In the genomic region with DNA sequence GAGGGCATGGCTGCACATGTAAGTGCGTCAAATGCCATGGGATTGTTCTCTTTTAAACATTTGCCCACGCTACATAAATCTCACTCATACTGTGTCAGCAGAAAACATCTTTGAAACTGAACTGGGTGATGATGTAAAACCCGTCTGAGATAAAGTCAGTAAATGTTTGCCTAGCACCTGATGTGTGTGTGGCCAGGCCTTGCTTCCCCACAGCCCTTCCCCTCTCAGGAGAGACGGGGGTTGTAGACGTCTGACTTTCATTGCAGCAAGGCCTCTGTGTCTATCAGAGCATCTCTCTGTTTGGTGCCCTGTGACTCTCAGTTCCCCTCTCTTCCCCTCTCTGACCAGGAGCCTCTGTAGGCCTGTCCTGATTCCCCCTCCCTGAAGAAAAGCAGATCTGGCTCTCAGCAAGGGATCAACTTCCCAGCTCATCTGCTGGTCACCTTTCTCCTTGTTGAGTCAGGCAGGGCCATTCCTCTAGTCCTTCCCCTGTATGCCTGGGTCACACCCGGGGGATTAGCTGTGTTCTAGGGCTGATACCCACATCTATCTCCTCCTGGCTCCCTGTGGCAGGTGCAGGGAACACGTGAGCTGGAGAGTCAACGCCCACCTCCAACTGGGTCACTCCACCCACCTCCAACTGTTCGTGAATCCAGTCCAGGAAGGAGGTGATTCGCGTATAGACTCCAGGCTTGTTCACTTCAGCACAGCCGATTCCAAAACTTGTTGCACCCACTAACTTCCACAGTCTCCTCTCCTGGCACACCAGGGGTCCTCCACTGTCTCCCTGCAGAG, we compare ENCODE assay signal across 14 mouse cellular contexts. TPM values are rescaled to one million over a fixed set of nuclear protein-coding genes. Genes with fewer than 3 reads are reported as not detected.
DNase-seq lines count a peak whose midpoint lies in the region; ATAC-seq and TF ChIP-seq lines count a peak whose summit lies in the region.
"Had no signal": no experiment of that assay in that cellular context is flagged by ENCODE, and none has a peak within 500 bp of the region (broad histone marks: within the 10 kb centered on the region; RNA-seq: fewer than 3 reads in every experiment).

No protein-coding gene starts in this region.

- H3K36me3 ChIP-seq in lung, postnatal 0 days (ENCODE audit: insufficient read depth, low read length) = no peaks in the 10 kb centered on the region
- H3K36me3 ChIP-seq in forebrain, embryonic 15.5 days = no peaks in the 10 kb centered on the region
- no peaks in the 10 kb centered on the region for H3K36me3 ChIP-seq in hindbrain, postnatal 0 days (ENCODE audit: insufficient read depth, low read length)
- H3K36me3 ChIP-seq: embryonic facial prominence, embryonic 15.5 days; G1E; liver, embryonic 15.5 days had no signal

- TF ChIP-seq CTCF in lung, postnatal 0 days (IDR thresholded peaks at IDR 0.05) = no peak
- no peak for TF ChIP-seq CTCF in lung, adult 2 months (IDR thresholded peaks at IDR 0.05; ENCODE audit: insufficient read depth, low read length)
- no peak for TF ChIP-seq CTCF in hindbrain, postnatal 0 days (IDR thresholded peaks at IDR 0.05; ENCODE audit: low read depth)

- DNase-seq in lung, postnatal 0 days (ENCODE audit: low spot score) = peak; percentile 29
- no peak for DNase-seq in lung, adult 2 months
- DNase-seq in cerebellum, postnatal 36 days = peak; percentile 33 to 47
- peak; percentile 21 to 57 for DNase-seq in layer of hippocampus, postnatal 36 days
- peak; percentile 10 for DNase-seq in telencephalon, adult 2 months (ENCODE audit: low read depth, low spot score)
- DNase-seq in spleen, adult 18-20 months = no peak
- DNase-seq in hindbrain, postnatal 0 days (ENCODE audit: low spot score) = no peak

- no peak overlapping the region for H3K4me3 ChIP-seq in lung, postnatal 0 days (ENCODE audit: low read depth, low read length)
- H3K4me3 ChIP-seq in lung, adult 2 months (replicated peaks; ENCODE audit: extremely low read depth, low read depth, low read length) = no peak overlapping the region
- H3K4me3 ChIP-seq in forebrain, embryonic 15.5 days = no peak overlapping the region
- no peak overlapping the region for H3K4me3 ChIP-seq in hindbrain, postnatal 0 days (ENCODE audit: low read length)
- H3K4me3 ChIP-seq: embryonic facial prominence, embryonic 15.5 days; liver, embryonic 15.5 days had no signal

- no peak overlapping the region for H3K9ac ChIP-seq in lung, postnatal 0 days (replicated peaks; ENCODE audit: low read depth)
- H3K9ac ChIP-seq in forebrain, embryonic 15.5 days (replicated peaks) = no peak overlapping the region
- no peak overlapping the region for H3K9ac ChIP-seq in hindbrain, postnatal 0 days (replicated peaks; ENCODE audit: low read length)
- H3K9ac ChIP-seq: embryonic facial prominence, embryonic 15.5 days; liver, embryonic 15.5 days had no signal

- no peaks in the 10 kb centered on the region for H3K9me3 ChIP-seq in lung, postnatal 0 days (ENCODE audit: low read length)
- no peaks in the 10 kb centered on the region for H3K9me3 ChIP-seq in forebrain, embryonic 15.5 days
- no peaks in the 10 kb centered on the region for H3K9me3 ChIP-seq in hindbrain, postnatal 0 days (ENCODE audit: low read length)
- H3K9me3 ChIP-seq: embryonic facial prominence, embryonic 15.5 days; liver, embryonic 15.5 days had no signal

- no peak for TF ChIP-seq EP300 in lung, postnatal 0 days (IDR thresholded peaks at IDR 0.05)

- TF ChIP-seq POLR2A in lung, adult 2 months (IDR thresholded peaks at IDR 0.05; ENCODE audit: borderline replicate concordance, extremely low read depth, low read depth, low read length) = no peak

- ATAC-seq in lung, postnatal 0 days = peak; percentile 46; the same call in 1 of the 2 replicates
- ATAC-seq in forebrain, embryonic 15.5 days (replicated peaks) = no peak
- ATAC-seq in hindbrain, postnatal 0 days = no peak
- ATAC-seq: hindbrain, embryonic 16.5 days had no signal

- H3K4me1 ChIP-seq in lung, postnatal 0 days (ENCODE audit: insufficient read depth, low read depth, low read length) = no peaks in the 10 kb centered on the region
- no peaks in the 10 kb centered on the region for H3K4me1 ChIP-seq in lung, adult 2 months (ENCODE audit: control insufficient read depth, insufficient read depth, low read length)
- H3K4me1 ChIP-seq in forebrain, embryonic 15.5 days = no peaks in the 10 kb centered on the region
- no peaks in the 10 kb centered on the region for H3K4me1 ChIP-seq in hindbrain, postnatal 0 days (ENCODE audit: insufficient read depth, low read length)
- H3K4me1 ChIP-seq: embryonic facial prominence, embryonic 15.5 days had no signal

- H3K27ac ChIP-seq in lung, postnatal 0 days (ENCODE audit: low read length) = no peak overlapping the region
- no peak overlapping the region for H3K27ac ChIP-seq in forebrain, embryonic 15.5 days (replicated peaks)
- no peak overlapping the region for H3K27ac ChIP-seq in hindbrain, postnatal 0 days
- H3K27ac ChIP-seq: embryonic facial prominence, embryonic 15.5 days; liver, embryonic 15.5 days had no signal

- H3K4me2 ChIP-seq in lung, postnatal 0 days (replicated peaks; ENCODE audit: low read depth, low read length) = no peak overlapping the region
- H3K4me2 ChIP-seq in forebrain, embryonic 15.5 days (replicated peaks) = no peak overlapping the region
- no peak overlapping the region for H3K4me2 ChIP-seq in hindbrain, postnatal 0 days (ENCODE audit: low read depth, low read length)
- H3K4me2 ChIP-seq: embryonic facial prominence, embryonic 15.5 days; liver, embryonic 15.5 days had no signal

- no peaks in the 10 kb centered on the region for H3K27me3 ChIP-seq in lung, postnatal 0 days (replicated peaks; ENCODE audit: insufficient read depth, low read length)
- H3K27me3 ChIP-seq in forebrain, embryonic 15.5 days = no peaks in the 10 kb centered on the region
- H3K27me3 ChIP-seq in hindbrain, postnatal 0 days (ENCODE audit: insufficient read depth, low read length) = no peaks in the 10 kb centered on the region
- H3K27me3 ChIP-seq: embryonic facial prominence, embryonic 15.5 days; liver, embryonic 15.5 days had no signal

- WGBS in lung, postnatal 0 days = 38% methylated on average over 12 of the region's 12 CpGs
- 47% methylated on average over 12 of the region's 12 CpGs for WGBS in lung, adult 2 months
- WGBS in forebrain, embryonic 15.5 days = 73% methylated on average over 12 of the region's 12 CpGs
- 70% methylated on average over 12 of the region's 12 CpGs for WGBS in hindbrain, postnatal 0 days

RNA-seq across cellular contexts. Expression of gene Tmprss3, which starts 15.4 kb away (rescaled TPM):
- not detected in 2 replicates for polyA plus RNA-seq in lung, postnatal 0 days (2015; fragmentation: Nextera tagmentation; extraction: Ambion mirVana)
- polyA plus RNA-seq in lung, adult 2 months (2012; rRNA removed) = 0.05 and 0.11 TPM in 2 replicates
- not detected for total RNA-seq in layer of hippocampus, postnatal 36 days (2021)
- polyA plus RNA-seq in forebrain, embryonic 15.5 days (2015; fragmentation: Nextera tagmentation; extraction: Ambion mirVana) = not detected in 2 replicates
- 0.10 TPM in 1 of 2 replicates, not detected in the other for total RNA-seq in hindbrain, postnatal 0 days (2014; rRNA removed)
- 0.14 and 0.23 TPM in 2 replicates for polyA plus RNA-seq in hindbrain, postnatal 0 days (2015; fragmentation: Nextera tagmentation; extraction: Ambion mirVana)
- total RNA-seq: G1E had no signal
- polyA plus RNA-seq: G1E; gonadal fat pad, adult 2 months; hindbrain, embryonic 16.5 days had no signal

RNA-seq across cellular contexts. Expression of gene Tff1, which starts 18.3 kb away (rescaled TPM):
- not detected in 2 replicates for polyA plus RNA-seq in lung, postnatal 0 days (2015; fragmentation: Nextera tagmentation; extraction: Ambion mirVana)
- not detected in 2 replicates for polyA plus RNA-seq in lung, adult 2 months (2012; rRNA removed)
- not detected for total RNA-seq in layer of hippocampus, postnatal 36 days (2021)
- polyA plus RNA-seq in forebrain, embryonic 15.5 days (2015; fragmentation: Nextera tagmentation; extraction: Ambion mirVana) = not detected in 2 replicates
- not detected in 2 replicates for total RNA-seq in hindbrain, postnatal 0 days (2014; rRNA removed)
- polyA plus RNA-seq in hindbrain, postnatal 0 days (2015; fragmentation: Nextera tagmentation; extraction: Ambion mirVana) = not detected in 2 replicates
- total RNA-seq: adrenal gland, postnatal 4 days; G1E had no signal
- polyA plus RNA-seq: embryonic facial prominence, embryonic 15.5 days; G1E; hindbrain, embryonic 16.5 days; liver, embryonic 15.5 days had no signal

RNA-seq across cellular contexts. Expression of gene Ubash3a, which starts 24.3 kb away (rescaled TPM):
- 0.11 and 0.38 TPM in 2 replicates for polyA plus RNA-seq in lung, postnatal 0 days (2015; fragmentation: Nextera tagmentation; extraction: Ambion mirVana)
- polyA plus RNA-seq in lung, adult 2 months (2012; rRNA removed) = 0.63 and 1.1 TPM in 2 replicates
- total RNA-seq in layer of hippocampus, postnatal 36 days (2021) = 1 to 10 TPM in 1 of 2 experiments, under 1 TPM in 1; 0.85 to 1.4 TPM
- 0.03 TPM in 1 of 2 replicates, not detected in the other for polyA plus RNA-seq in forebrain, embryonic 15.5 days (2015; fragmentation: Nextera tagmentation; extraction: Ambion mirVana)
- 0.21 TPM in 1 of 2 replicates, not detected in the other for total RNA-seq in hindbrain, postnatal 0 days (2014; rRNA removed)
- not detected in 2 replicates for polyA plus RNA-seq in hindbrain, postnatal 0 days (2015; fragmentation: Nextera tagmentation; extraction: Ambion mirVana)
- polyA plus RNA-seq: G1E; hindbrain, embryonic 16.5 days had no signal

RNA-seq across cellular contexts. Expression of gene Tff2, which starts 39.3 kb away (rescaled TPM):
- 0.21 and 0.68 TPM in 2 replicates for polyA plus RNA-seq in lung, postnatal 0 days (2015; fragmentation: Nextera tagmentation; extraction: Ambion mirVana)
- polyA plus RNA-seq in lung, adult 2 months (2012; rRNA removed) = 4.5 and 25.4 TPM in 2 replicates
- not detected for total RNA-seq in layer of hippocampus, postnatal 36 days (2021)
- polyA plus RNA-seq in forebrain, embryonic 15.5 days (2015; fragmentation: Nextera tagmentation; extraction: Ambion mirVana) = not detected in 2 replicates
- not detected in 2 replicates for total RNA-seq in hindbrain, postnatal 0 days (2014; rRNA removed)
- polyA plus RNA-seq in hindbrain, postnatal 0 days (2015; fragmentation: Nextera tagmentation; extraction: Ambion mirVana) = not detected in 2 replicates
- total RNA-seq: G1E had no signal
- polyA plus RNA-seq: G1E; hindbrain, embryonic 16.5 days; liver, embryonic 15.5 days had no signal

RNA-seq across cellular contexts. Expression of gene Tff3, which starts 53.9 kb away (rescaled TPM):
- polyA plus RNA-seq in lung, postnatal 0 days (2015; fragmentation: Nextera tagmentation; extraction: Ambion mirVana) = not detected in 2 replicates
- 20.4 TPM in 1 of 2 replicates, not detected in the other for polyA plus RNA-seq in lung, adult 2 months (2012; rRNA removed)
- total RNA-seq in layer of hippocampus, postnatal 36 days (2021) = not detected
- 0.39 TPM in 1 of 2 replicates, not detected in the other for polyA plus RNA-seq in forebrain, embryonic 15.5 days (2015; fragmentation: Nextera tagmentation; extraction: Ambion mirVana)
- total RNA-seq in hindbrain, postnatal 0 days (2014; rRNA removed) = not detected in 2 replicates
- polyA plus RNA-seq in hindbrain, postnatal 0 days (2015; fragmentation: Nextera tagmentation; extraction: Ambion mirVana) = 0.44 and 0.55 TPM in 2 replicates
- total RNA-seq: adrenal gland, postnatal 4 days; G1E had no signal
- polyA plus RNA-seq: embryonic facial prominence, embryonic 15.5 days; G1E had no signal

Comparison
In these comparisons a context has a peak if more than half of its experiments do, and no peak if none do; other contexts are left out.
1. DNase-seq: peak in lung, postnatal 0 days (single experiment), cerebellum, postnatal 36 days (2 of 2), layer of hippocampus, postnatal 36 days (2 of 2) and telencephalon, adult 2 months (single experiment); none in lung, adult 2 months (single experiment), spleen, adult 18-20 months (0 of 2) and hindbrain, postnatal 0 days (single experiment).